Mouse (Mus musculus) forebrain, embryonic 13.5 days (tissue): ENCODE results near the gene Kcnab3. TPM values are rescaled to one million over a fixed set of nuclear protein-coding genes. Genes with fewer than 3 reads are reported as not detected.

ENCODE experiments used
- ATAC-seq: fragments of 200-750 bp; cut with Nextera tagmentation; 2 replicates; pipeline ENCODE4 v1.8.0; 2017
- H3K27ac ChIP-seq: fragments of 300-500 bp; sonication (generic); 2 replicates; pipeline ENCODE4 v1.5.1; 2015; ENCODE audit warnings: inconsistent platforms, mild to moderate bottlenecking, moderate library complexity
- H3K27me3 ChIP-seq: fragments of 300-500 bp; sonication (generic); 2 replicates; pipeline ENCODE4 v1.6.1; 2015; ENCODE audit warnings: mild to moderate bottlenecking, inconsistent platforms
- H3K36me3 ChIP-seq: fragments of 300-500 bp; sonication (generic); 2 replicates; pipeline ENCODE4 v1.6.1; 2015; ENCODE audit warnings: mild to moderate bottlenecking, inconsistent platforms; ENCODE audit not compliant: poor library complexity, severe bottlenecking
- H3K4me1 ChIP-seq: fragments of 300-500 bp; sonication (generic); 2 replicates; pipeline ENCODE4 v1.6.1; 2015; ENCODE audit warnings: inconsistent platforms
- H3K4me2 ChIP-seq: fragments of 300-500 bp; sonication (generic); 2 replicates; pipeline ENCODE4 v1.6.1; 2015; ENCODE audit warnings: inconsistent platforms, mild to moderate bottlenecking, moderate library complexity
- H3K4me3 ChIP-seq: fragments of 300-500 bp; sonication (generic); 2 replicates; pipeline ENCODE4 v1.5.1; 2015; ENCODE audit warnings: mild to moderate bottlenecking, inconsistent platforms
- H3K9ac ChIP-seq: fragments of 300-500 bp; sonication (generic); 2 replicates; pipeline ENCODE4 v1.6.1; 2015; ENCODE audit warnings: mild to moderate bottlenecking, inconsistent platforms
- H3K9me3 ChIP-seq: fragments of 300-500 bp; sonication (generic); replicated peaks from 2 replicates; pipeline ENCODE4 v1.6.1; 2016; ENCODE audit warnings: inconsistent platforms
- WGBS: fragments of 180-500 bp; shearing (Covaris S2); methylation state at CpG from one replicate; pipeline ENCODE4 v1.1.7; 2015; 5-methylcytosine and 5-hydroxymethylcytosine counted together
- polyA plus RNA-seq: library from polyadenylated mRNA; unstranded; fragments of >200 nt; fragmentation: Nextera tagmentation; extraction: Ambion mirVana; gene quantifications from 2 replicates; pipeline ENCODE4 v1.2.1, GENCODE M21; 2015

The Kcnab3 gene
- polyA plus RNA-seq, 1 experiment from 2014 or later, result 4.0 TPM

DNA sequence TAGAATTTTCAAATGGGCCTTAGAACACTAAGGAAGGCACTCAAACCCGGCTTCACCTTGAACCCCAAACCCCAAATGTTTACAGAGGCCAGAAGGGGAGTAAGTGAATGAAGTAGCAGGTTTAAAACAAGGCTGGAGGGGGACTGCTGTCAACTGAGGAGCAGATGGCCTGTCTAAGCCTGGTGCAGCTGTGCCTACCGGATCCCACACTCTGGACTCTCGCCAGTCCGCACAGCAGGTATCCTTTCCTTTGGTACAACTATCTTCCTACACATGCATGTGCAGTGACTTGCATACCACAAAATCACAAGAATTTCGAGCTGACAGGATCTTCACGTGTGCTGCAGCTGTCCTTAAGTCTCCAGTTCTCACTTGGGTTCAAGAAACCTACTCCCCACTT is 4.0 kb upstream of the Kcnab3 start:
- peak overlapping the region; percentile 52 for H3K4me3 ChIP-seq
- 60% methylated on average over 6 of the region's 6 CpGs for WGBS
- no peak for ATAC-seq
- H3K9me3 ChIP-seq, result no peaks in the 10 kb centered on the region
- peaks cover 53% of the 10 kb centered on the region for H3K4me1 ChIP-seq
- H3K36me3 ChIP-seq, result peaks cover 40% of the 10 kb centered on the region
- peak overlapping the region; percentile 42; the same call in 1 of the 2 replicates for H3K27ac ChIP-seq
- H3K27me3 ChIP-seq, result peaks cover 5% of the 10 kb centered on the region
- peak overlapping the region; percentile 84 for H3K9ac ChIP-seq
- H3K4me2 ChIP-seq, result peak overlapping the region; percentile 79

DNA sequence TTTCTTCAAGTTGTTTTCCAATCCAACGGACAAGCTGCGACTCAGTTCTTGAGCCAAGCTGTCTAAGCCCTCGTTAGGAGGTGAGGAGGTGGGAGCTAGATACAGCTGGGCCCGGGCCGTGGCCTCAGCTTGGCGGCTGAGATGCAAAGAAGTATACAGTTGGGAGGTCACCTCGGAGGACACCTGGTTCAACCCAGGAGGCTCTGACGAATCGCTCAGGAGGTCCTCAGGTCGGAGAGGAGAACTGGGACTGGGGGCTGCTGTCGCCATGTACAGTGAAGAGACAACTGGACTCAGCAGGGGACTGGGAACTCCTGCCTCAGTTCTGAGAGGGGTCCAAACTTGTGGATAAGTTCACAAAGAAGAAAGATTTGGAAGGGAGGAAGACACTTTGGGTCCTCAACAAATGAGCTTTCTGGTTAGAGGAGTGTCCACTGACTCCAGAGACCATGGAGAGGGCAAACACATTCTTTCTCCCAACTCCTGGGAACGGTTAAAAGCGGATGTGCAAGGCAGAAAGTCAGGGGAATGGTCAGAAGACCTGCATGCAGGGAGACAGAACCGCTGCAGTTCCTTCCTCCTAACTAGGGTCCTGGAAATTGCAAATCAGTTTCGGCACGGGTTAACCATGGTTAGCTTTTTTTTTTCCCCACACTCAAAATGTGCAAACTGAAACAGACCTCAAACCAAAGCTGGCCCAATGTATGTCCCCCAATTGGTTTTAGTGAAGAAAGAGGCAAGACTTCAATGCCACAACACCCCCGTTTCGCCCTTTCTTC is 3.2 kb upstream of the Kcnab3 start:
- Histone ChIP-seq H3K27ac (peak overlapping the region; percentile 85), H3K36me3 (peaks cover 33% of the 10 kb centered on the region), H3K9ac (peak overlapping the region; percentile 84), H3K4me2 (peak overlapping the region; percentile 79), H3K4me1 (peaks cover 55% of the 10 kb centered on the region), H3K4me3 (peak overlapping the region; percentile 52), H3K9me3 (no peaks in the 10 kb centered on the region), H3K27me3 (peaks cover 14% of the 10 kb centered on the region)
- ATAC-seq, result no peak
- WGBS, result 18% methylated on average over 18 of the region's 18 CpGs

- under 1% methylated on average over 30 of the region's 30 CpGs for WGBS
- no peaks in the 10 kb centered on the region for H3K9me3 ChIP-seq
- H3K27me3 ChIP-seq, result peaks cover 18% of the 10 kb centered on the region
- peaks cover 55% of the 10 kb centered on the region for H3K4me1 ChIP-seq
- peak within 1 kb of the TSS; percentile 79 for H3K4me2 ChIP-seq
- H3K27ac ChIP-seq, result peak within 1 kb of the TSS; percentile 85
- peak within 1 kb of the TSS; percentile 84 for H3K9ac ChIP-seq
- peak; percentile 94 for ATAC-seq
- peak within 1 kb of the TSS; percentile 52 for H3K4me3 ChIP-seq
- H3K36me3 ChIP-seq, result peaks cover 25% of the 10 kb centered on the region
Observed at GRCm38 (mm10) chr11:69323667-69324111, 2.4 kb upstream of the Kcnab3 start, which contains the start of the genes Cntrob and Trappc1. TSS of gene Cntrob (minus strand) at chr11:69323775. TSS of gene Trappc1 (plus strand) at chr11:69323980.

DNA sequence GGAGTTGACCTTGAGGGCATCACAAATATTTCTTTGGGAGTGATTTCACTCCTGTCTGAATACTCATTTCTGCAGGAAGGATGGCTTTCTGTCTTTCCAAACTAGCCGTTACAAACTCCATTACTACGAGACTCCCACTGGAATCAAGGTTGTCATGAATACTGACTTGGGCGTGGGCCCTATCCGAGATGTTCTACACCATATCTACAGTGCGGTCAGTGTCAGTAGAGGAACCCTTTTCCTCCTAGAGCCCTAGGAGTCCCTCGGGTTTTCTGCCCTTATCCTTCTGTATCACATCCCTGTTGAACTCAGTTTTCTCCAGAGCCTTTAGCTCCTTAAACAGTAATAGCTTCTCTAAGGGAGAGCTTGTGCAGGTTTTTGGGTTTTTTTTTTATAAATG is 1.3 kb upstream of the Kcnab3 start:
- WGBS, result 84% methylated on average over 6 of the region's 6 CpGs
- Histone ChIP-seq H3K9ac (peak overlapping the region; percentile 23; the same call in 1 of the 2 replicates), H3K4me1 (peaks cover 55% of the 10 kb centered on the region), H3K27ac (no peak overlapping the region), H3K4me2 (peak overlapping the region; percentile 79), H3K36me3 (peaks cover 14% of the 10 kb centered on the region), H3K9me3 (no peaks in the 10 kb centered on the region), H3K27me3 (peaks cover 23% of the 10 kb centered on the region), H3K4me3 (peak overlapping the region; percentile 52)
- ATAC-seq, result no peak

GRCm38 (mm10) chr11:69326408-69327156 is 524 bp downstream of the Kcnab3 start:
- H3K4me2 ChIP-seq, result peak overlapping the region; percentile 79
- no peaks in the 10 kb centered on the region for H3K9me3 ChIP-seq
- peak overlapping the region; percentile 50 for H3K4me3 ChIP-seq
- 1% methylated on average over 45 of the region's 45 CpGs for WGBS
- H3K27me3 ChIP-seq, result peaks cover 23% of the 10 kb centered on the region
- 0 out of 2 replicates have a peak, but pooled peaks have one; percentile 9 for ATAC-seq
- H3K4me1 ChIP-seq, result peaks cover 51% of the 10 kb centered on the region
- 0 out of 2 replicates have a peak overlapping the region, but pooled peaks have one; percentile 15 for H3K27ac ChIP-seq
- H3K9ac ChIP-seq, result peak overlapping the region; percentile 68
- H3K36me3 ChIP-seq, result no peaks in the 10 kb centered on the region

DNA sequence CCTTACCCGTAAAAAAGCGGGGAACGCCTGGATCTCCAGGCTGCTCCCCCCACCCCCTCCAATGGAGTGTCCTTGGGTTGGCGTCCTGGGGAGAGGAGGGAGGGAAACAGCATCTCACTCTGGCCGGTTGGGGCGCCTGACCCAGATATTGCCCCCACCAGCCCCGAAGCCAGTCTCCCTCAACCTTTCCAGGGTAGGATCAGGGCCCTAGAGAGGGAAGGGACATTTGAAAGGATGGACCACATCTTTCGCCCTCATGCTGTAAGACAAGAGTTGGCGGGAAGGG is 1.0 kb downstream of the Kcnab3 start:
- no peaks in the 10 kb centered on the region for H3K36me3 ChIP-seq
- 11% methylated on average over 9 of the region's 9 CpGs for WGBS
- H3K27ac ChIP-seq, result no peak overlapping the region
- H3K27me3 ChIP-seq, result peaks cover 23% of the 10 kb centered on the region
- H3K4me3 ChIP-seq, result peak overlapping the region; percentile 50; the same call in 1 of the 2 replicates
- H3K4me2 ChIP-seq, result peak overlapping the region; percentile 79
- 0 out of 2 replicates have a peak overlapping the region, but pooled peaks have one; percentile 3 for H3K9ac ChIP-seq
- no peaks in the 10 kb centered on the region for H3K9me3 ChIP-seq
- H3K4me1 ChIP-seq, result peaks cover 49% of the 10 kb centered on the region
- ATAC-seq, result no peak

DNA sequence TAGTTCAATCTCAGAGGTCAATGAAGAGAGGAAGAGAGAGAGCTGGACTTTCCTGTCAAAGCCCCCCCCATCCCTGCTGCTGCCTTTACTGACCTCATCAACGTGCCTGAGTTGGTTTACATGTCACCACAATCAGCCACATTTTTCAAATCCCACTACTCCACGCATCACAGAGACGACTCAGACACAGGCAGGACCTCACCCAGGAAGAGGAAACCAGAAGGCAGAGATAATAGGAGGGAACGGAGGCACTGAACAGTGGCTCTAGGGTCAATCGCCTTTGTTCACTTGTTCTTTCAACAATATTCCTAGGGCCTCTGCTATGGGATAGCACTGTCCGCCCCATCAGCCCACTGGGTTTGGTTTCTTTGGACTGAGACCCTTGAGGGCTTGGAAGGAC is 1.6 kb downstream of the Kcnab3 start:
- Histone ChIP-seq H3K27ac (no peak overlapping the region), H3K27me3 (peaks cover 23% of the 10 kb centered on the region), H3K4me1 (peaks cover 48% of the 10 kb centered on the region), H3K4me3 (no peak overlapping the region), H3K36me3 (no peaks in the 10 kb centered on the region), H3K9me3 (no peaks in the 10 kb centered on the region), H3K4me2 (no peak overlapping the region), H3K9ac (no peak overlapping the region)
- no peak for ATAC-seq
- 50% methylated on average over 6 of the region's 6 CpGs for WGBS

GRCm38 (mm10) chr11:69328517-69328916 is 2.5 kb downstream of the Kcnab3 start:
- Histone ChIP-seq H3K9me3 (no peaks in the 10 kb centered on the region), H3K36me3 (no peaks in the 10 kb centered on the region), H3K27me3 (peaks cover 23% of the 10 kb centered on the region), H3K4me2 (no peak overlapping the region), H3K4me3 (no peak overlapping the region), H3K4me1 (peaks cover 42% of the 10 kb centered on the region), H3K9ac (no peak overlapping the region), H3K27ac (no peak overlapping the region)
- ATAC-seq, result no peak
- 94% methylated on average over 6 of the region's 6 CpGs for WGBS

DNA sequence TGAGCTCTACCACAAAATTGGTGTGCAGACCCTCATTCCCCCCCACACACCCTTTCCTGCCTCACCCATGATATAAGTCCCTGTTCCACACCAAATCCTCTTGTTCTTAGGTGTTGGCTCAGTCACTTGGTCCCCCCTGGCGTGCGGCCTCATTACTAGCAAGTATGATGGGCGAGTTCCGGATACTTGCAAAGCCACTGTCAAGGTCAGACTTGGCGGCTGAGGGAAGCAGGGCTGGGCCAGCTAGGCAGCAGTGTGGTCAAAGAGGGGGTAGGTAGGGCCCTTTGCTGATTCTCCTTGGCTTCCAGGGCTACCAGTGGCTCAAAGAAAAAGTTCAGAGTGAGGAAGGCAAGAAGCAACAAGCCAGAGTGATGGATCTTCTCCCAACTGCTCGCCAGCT is 5.1 kb downstream of the Kcnab3 start:
- Histone ChIP-seq H3K4me3 (peak overlapping the region; percentile 46; the same call in 1 of the 2 replicates), H3K36me3 (no peaks in the 10 kb centered on the region), H3K9me3 (no peaks in the 10 kb centered on the region), H3K9ac (no peak overlapping the region), H3K27me3 (peaks cover 23% of the 10 kb centered on the region), H3K27ac (peak overlapping the region; percentile 81; the same call in 1 of the 2 replicates), H3K4me2 (peak overlapping the region; percentile 72), H3K4me1 (peaks cover 22% of the 10 kb centered on the region)
- 91% methylated on average over 6 of the region's 6 CpGs for WGBS
- no peak for ATAC-seq

- Histone ChIP-seq H3K9ac (peak overlapping the region; percentile 70), H3K4me3 (peak overlapping the region; percentile 46), H3K4me1 (peaks cover 15% of the 10 kb centered on the region), H3K27ac (peak overlapping the region; percentile 81), H3K36me3 (no peaks in the 10 kb centered on the region), H3K9me3 (no peaks in the 10 kb centered on the region), H3K4me2 (peak overlapping the region; percentile 72), H3K27me3 (peaks cover 19% of the 10 kb centered on the region)
- ATAC-seq, result peak; percentile 89
- WGBS, result under 1% methylated on average over 24 of the region's 24 CpGs
Observed at GRCm38 (mm10) chr11:69331929-69332405, 5.9 kb downstream of the Kcnab3 start.

DNA sequence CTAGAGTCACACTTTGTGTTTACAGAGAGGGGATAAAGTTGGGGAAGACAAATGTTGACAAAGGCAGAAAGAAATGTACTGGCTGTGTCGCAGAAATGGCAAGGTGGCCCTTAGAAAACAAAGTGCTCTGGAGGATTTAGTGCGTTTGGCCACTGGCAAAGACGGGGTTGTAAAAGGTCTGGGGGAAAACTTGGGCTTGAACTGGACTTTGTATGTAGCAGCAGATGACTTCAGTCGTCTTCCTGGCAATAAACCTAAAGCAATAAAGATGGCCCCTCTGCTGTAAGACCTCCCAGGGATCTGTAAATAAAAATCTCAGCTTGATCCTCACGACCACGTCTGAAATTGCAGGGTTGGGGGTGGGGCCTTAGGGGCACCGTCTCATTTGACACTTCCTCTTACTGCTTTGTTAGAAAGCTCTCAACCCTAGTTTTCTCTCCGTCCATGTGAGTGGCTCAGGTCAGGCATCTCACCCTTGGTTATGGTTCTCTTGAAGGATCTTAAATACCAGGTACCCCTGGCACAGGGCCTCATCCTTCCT is 6.7 kb downstream of the Kcnab3 start:
- Histone ChIP-seq H3K9ac (no peak overlapping the region), H3K27me3 (peaks cover 11% of the 10 kb centered on the region), H3K4me3 (no peak overlapping the region), H3K4me2 (peak overlapping the region; percentile 72; the same call in 1 of the 2 replicates), H3K27ac (peak overlapping the region; percentile 81; the same call in 1 of the 2 replicates), H3K9me3 (no peaks in the 10 kb centered on the region), H3K4me1 (peaks cover 13% of the 10 kb centered on the region), H3K36me3 (no peaks in the 10 kb centered on the region)
- WGBS, result 39% methylated on average over 8 of the region's 8 CpGs
- ATAC-seq, result no peak
